Mouse (Mus musculus): Measurements from ENCODE around the gene Hprt. TPM values are rescaled to one million over a fixed set of nuclear protein-coding genes. Genes with fewer than 3 reads are reported as not detected.

Hprt gene
- polyA plus RNA-seq, 1 experiment from 2014 or later, result 152 TPM

DNA sequence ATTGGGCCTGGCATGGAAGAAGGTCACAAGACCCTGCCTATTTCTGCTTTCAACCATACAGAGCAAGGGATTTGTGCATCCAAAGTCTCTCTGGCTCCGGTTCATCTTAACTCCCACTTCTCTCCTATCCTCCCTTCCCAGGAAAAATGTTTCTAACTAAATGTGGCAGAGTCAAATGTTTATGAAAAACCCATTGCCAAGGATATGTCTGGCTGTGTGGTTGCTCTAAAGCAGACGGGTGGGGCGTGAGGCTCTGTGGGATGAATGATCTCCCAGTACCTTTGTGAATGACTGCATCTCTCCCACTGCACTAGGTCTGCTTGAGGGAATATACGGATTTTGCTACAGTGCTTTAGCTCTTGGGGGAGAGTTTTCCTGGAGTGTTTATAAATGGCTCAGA, 58.1 kb downstream of the Hprt start:
- WGBS, result 50% methylated on average over 4 of the region's 4 CpGs
- H3K4me1 ChIP-seq, result peaks cover 30% of the 10 kb centered on the region; the same call in 1 of the 2 replicates
- no peaks in the 10 kb centered on the region for H3K9me3 ChIP-seq (replicated peaks)
- H3K4me3 ChIP-seq (replicated peaks), result no peak overlapping the region
- peak overlapping the region; percentile 86 for H3K27ac ChIP-seq
- no peak overlapping the region for H3K4me2 ChIP-seq
- H3K9ac ChIP-seq, result no peak overlapping the region
- no peaks in the 10 kb centered on the region for H3K27me3 ChIP-seq
- no peak for ATAC-seq (replicated peaks; ENCODE audit: low FRiP score)
- no peaks in the 10 kb centered on the region for H3K36me3 ChIP-seq

DNA sequence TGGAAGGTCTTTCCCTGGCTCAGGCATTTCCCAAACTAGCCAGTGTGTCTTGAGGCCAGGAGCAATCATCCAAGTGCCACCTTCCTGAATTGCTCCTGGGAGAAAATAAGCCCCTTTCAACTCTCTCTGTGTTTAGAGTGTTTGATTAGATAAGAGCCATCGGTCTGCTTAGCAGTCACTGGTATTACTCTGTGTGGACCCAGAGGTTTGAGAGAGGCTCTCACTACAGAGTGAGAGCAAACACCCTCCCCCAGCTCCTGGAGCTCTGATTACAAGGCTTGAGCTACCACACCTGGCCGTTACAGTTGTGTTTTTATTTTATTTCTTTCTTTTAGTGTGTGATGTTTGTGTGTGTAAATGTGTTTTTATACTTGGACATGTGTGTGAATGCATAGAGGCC, 59.0 kb downstream of the Hprt start:
- H3K27ac ChIP-seq, result no peak overlapping the region
- whole genome bisulfite sequencing, result 22% methylated on average over 2 of the region's 2 CpGs
- no peak overlapping the region for H3K9ac ChIP-seq
- H3K4me3 ChIP-seq (replicated peaks), result no peak overlapping the region
- H3K4me1 ChIP-seq, result peaks cover 27% of the 10 kb centered on the region; the same call in 1 of the 2 replicates
- H3K4me2 ChIP-seq, result no peak overlapping the region
- no peak for ATAC-seq (replicated peaks; ENCODE audit: low FRiP score)
- H3K9me3 ChIP-seq (replicated peaks), result no peaks in the 10 kb centered on the region
- no peaks in the 10 kb centered on the region for H3K36me3 ChIP-seq
- no peaks in the 10 kb centered on the region for H3K27me3 ChIP-seq

DNA sequence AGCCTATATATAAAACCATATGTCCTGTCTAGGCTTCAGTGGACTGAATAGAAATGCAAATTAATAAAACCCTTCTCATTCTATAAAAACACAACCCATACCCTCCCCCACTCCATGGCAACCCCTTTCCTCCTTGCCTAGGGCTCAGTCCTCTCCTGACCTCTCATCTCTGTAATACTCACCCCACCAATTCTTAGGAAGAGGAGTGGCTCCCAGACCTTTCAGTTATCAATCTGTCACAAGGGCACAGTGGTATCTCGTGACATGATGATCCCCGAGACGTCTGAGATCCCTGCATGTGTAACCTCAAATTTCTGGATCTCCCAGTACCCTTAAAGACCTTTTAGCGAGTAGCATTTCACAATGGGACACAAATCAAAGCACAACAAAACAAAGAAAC, 61.3 kb downstream of the Hprt start:
- Histone ChIP-seq H3K4me2 (no peak overlapping the region), H3K36me3 (peaks cover 5% of the 10 kb centered on the region), H3K9ac (no peak overlapping the region), H3K27ac (no peak overlapping the region), H3K9me3 (replicated peaks) (no peaks in the 10 kb centered on the region), H3K27me3 (no peaks in the 10 kb centered on the region), H3K4me1 (peaks cover 41% of the 10 kb centered on the region), H3K4me3 (replicated peaks) (no peak overlapping the region)
- WGBS, result 38% methylated on average over 4 of the region's 4 CpGs
- no peak for ATAC-seq (replicated peaks; ENCODE audit: low FRiP score)

DNA sequence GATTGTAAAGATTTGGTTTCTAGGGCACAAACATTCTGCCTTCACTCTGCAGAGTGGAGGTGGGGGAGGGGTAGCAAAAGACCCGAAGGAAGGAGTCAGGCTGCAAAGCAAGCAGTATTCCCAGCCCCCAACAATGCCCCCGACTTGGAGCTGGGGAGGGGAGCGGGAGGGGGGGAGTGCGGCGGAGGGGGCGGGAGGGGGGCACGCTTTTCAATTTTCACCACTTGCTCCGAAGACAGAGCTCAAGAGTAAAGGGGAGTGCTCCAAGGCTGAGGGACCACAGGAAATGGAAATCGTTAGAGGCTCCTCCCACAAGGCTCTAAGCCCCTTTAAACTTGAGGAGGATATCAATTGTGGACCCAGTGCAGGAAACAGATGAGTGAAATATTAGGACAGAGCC, 62.4 kb downstream of the Hprt start:
- 21% methylated on average over 9 of the region's 9 CpGs for WGBS
- no peaks in the 10 kb centered on the region for H3K9me3 ChIP-seq (replicated peaks)
- peak overlapping the region; percentile 27 for H3K4me3 ChIP-seq (replicated peaks)
- ATAC-seq (replicated peaks; ENCODE audit: low FRiP score), result 0 out of 2 replicates have a peak, but pooled peaks have one; percentile 16
- H3K27ac ChIP-seq, result peak overlapping the region; percentile 71
- peaks cover 34% of the 10 kb centered on the region for H3K4me1 ChIP-seq
- no peaks in the 10 kb centered on the region for H3K27me3 ChIP-seq
- peaks cover 6% of the 10 kb centered on the region for H3K36me3 ChIP-seq
- H3K4me2 ChIP-seq, result peak overlapping the region; percentile 53
- H3K9ac ChIP-seq, result no peak overlapping the region

DNA sequence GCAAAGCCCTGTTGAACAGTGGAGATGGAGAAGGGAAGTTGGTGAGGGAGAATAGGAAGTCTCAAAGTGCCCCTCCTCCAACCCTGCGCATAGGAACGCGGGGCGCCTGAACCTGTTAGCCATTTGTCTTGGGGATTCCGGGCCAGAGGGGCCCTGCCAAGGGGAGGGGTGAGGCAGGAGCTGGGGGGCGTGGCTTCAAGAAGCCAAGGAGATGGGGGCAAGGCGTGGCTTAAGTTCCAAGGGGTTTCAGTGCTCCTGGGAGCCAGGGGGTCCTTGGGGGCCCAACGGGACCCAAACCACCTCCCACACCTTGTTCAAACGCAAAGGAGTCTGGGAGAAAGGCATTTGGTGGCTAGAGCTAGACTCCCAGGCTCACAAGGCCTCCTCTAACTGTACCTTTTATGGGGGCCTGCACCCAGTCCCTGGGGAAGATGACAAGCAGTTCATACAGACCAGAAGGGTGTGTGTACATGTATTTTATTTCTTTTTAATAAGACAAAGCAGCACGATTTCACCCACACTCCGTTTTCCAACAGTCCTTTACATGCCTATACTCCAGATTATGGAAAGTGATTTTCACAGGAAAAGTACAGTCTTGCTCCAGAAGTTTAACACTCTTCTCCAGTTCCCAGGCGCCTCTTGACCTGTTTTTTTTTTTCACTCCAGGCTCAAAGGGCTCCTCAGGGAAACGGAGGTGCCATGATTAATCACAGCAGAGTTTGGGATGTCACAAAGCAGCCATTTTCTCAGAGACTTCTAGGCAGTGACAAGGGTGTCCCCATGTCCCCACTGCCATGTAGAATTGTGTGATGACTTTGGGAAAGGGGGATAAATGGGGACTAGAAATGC, 64.9 kb downstream of the Hprt start:
- peak; percentile 43 for ATAC-seq (replicated peaks; ENCODE audit: low FRiP score)
- H3K9ac ChIP-seq, result no peak overlapping the region
- H3K4me1 ChIP-seq, result peaks cover 29% of the 10 kb centered on the region
- H3K27me3 ChIP-seq, result 0 out of 2 replicates have a peak, but pooled peaks cover 5% of the 10 kb centered on the region
- H3K27ac ChIP-seq, result peak overlapping the region; percentile 82
- H3K4me3 ChIP-seq (replicated peaks), result peak overlapping the region; percentile 17; the same call in 1 of the 2 replicates
- peak overlapping the region; percentile 47 for H3K4me2 ChIP-seq
- 12% methylated on average over 13 of the region's 13 CpGs for WGBS
- peaks cover 6% of the 10 kb centered on the region for H3K36me3 ChIP-seq
- no peaks in the 10 kb centered on the region for H3K9me3 ChIP-seq (replicated peaks)

DNA sequence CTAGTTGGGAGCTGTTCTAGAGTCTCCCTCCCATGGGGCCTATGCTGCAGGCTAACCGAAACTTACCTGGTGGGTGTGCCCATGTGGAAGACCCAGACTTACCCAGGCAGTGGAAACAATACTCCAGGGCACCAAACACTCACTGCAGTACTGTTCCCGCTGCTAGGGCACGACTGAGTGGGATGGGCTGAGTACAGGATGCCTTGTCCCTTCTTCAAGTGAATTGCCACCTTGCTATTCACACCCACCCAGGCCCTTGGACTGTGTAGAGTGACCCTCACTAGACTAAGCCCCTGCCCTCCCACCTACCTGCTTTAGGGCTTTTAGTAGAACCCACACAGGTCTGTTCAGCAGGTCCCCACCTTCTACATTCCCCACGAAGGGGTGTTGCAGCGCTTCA, 65.9 kb downstream of the Hprt start:
- peaks cover 6% of the 10 kb centered on the region for H3K36me3 ChIP-seq
- H3K4me3 ChIP-seq (replicated peaks), result peak overlapping the region; percentile 28
- peak overlapping the region; percentile 46 for H3K4me2 ChIP-seq
- ATAC-seq (replicated peaks; ENCODE audit: low FRiP score), result no peak
- H3K9me3 ChIP-seq (replicated peaks), result no peaks in the 10 kb centered on the region
- WGBS, result 44% methylated on average over 5 of the region's 5 CpGs
- peaks cover 31% of the 10 kb centered on the region for H3K4me1 ChIP-seq
- H3K9ac ChIP-seq, result no peak overlapping the region
- 0 out of 2 replicates have a peak, but pooled peaks cover 9% of the 10 kb centered on the region for H3K27me3 ChIP-seq
- peak overlapping the region; percentile 82 for H3K27ac ChIP-seq

DNA sequence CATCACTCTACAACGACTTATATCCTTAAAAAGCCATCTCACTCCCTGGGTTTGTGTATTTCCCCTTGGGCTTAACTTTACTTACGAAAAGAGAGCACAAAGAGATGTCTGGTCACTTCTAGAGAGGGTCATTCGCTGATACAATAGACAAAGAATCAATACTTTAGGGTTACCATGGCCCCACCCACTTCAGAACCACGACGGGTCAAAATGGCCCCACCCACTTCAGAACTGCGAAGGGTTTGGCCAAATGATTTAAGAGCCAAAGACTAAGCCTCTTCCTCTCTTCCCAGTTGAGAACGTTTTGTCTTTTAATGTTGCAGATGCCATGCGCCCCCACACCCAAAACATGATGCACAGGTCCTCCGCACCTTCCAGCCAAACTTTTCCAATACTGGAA, 67.8 kb downstream of the Hprt start:
- peaks cover 30% of the 10 kb centered on the region for H3K4me1 ChIP-seq
- peak overlapping the region; percentile 56 for H3K4me2 ChIP-seq
- H3K4me3 ChIP-seq (replicated peaks), result peak overlapping the region; percentile 66
- no peaks in the 10 kb centered on the region for H3K9me3 ChIP-seq (replicated peaks)
- H3K9ac ChIP-seq, result peak overlapping the region; percentile 67
- no peak for ATAC-seq (replicated peaks; ENCODE audit: low FRiP score)
- H3K36me3 ChIP-seq, result peaks cover 6% of the 10 kb centered on the region
- 24% methylated on average over 9 of the region's 9 CpGs for WGBS
- H3K27me3 ChIP-seq, result 0 out of 2 replicates have a peak, but pooled peaks cover 9% of the 10 kb centered on the region
- peak overlapping the region; percentile 94 for H3K27ac ChIP-seq

DNA sequence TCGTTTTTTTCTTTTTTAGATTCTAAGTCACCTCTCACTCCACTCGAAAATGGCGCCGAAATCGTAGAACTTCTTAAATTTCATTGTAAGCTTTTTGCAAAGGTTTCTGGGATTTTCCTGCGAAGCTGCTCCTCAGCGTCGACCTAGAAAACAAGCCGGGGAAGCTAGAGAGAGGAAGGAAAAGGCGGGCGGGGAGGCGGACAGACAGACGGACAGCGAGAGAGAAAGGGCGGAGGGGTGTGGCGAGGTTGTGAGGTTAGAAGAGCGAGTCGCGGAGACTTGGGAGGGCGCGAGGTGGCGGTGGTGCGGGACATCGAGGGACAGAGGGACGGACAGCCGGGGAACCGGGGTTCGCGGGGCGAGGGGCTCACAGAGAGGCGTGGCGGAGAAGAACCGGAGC, 68.7 kb downstream of the Hprt start:
- H3K4me3 ChIP-seq (replicated peaks), result peak overlapping the region; percentile 66
- H3K36me3 ChIP-seq, result peaks cover 6% of the 10 kb centered on the region
- no peak for ATAC-seq (replicated peaks; ENCODE audit: low FRiP score)
- H3K9me3 ChIP-seq (replicated peaks), result no peaks in the 10 kb centered on the region
- peaks cover 30% of the 10 kb centered on the region for H3K4me1 ChIP-seq
- WGBS, result 15% methylated on average over 33 of the region's 33 CpGs
- H3K4me2 ChIP-seq, result peak overlapping the region; percentile 56
- H3K27me3 ChIP-seq, result 0 out of 2 replicates have a peak, but pooled peaks cover 9% of the 10 kb centered on the region
- peak overlapping the region; percentile 94 for H3K27ac ChIP-seq
- H3K9ac ChIP-seq, result peak overlapping the region; percentile 67

DNA sequence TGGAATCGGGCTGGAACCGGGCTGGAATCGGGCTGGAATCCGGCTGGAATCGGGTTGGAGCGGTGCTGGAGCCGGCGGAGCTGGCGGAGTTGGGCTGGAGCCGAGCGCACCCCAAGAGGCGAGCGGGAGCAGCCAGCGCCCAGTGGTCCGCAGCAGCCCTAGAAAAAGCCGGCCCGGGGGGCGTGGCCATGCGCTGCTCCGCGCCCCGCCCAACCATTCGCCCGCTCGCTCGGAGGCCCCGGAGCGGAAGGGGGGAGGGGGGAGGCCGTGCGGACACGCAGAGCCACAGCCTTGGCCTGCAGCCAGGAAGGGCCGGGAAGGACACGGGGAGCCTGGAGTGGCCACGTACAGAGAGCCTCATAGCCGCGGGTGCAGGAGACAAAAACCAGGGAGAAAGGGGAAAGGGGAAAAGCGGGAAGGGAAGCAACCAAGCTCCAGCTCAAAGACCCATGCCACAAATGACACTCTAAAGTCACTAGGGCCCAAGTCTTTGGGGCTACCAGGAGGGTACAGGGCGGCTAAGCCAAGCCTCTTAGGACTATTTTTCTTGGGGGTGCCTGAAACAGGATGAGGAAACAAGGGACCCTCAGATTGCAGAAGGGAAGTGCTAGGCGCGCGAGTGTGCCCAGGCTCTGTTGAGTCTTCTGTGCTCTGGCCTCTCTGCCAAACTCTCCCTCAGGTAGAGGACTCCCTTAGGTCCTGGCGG, 69.3 kb downstream of the Hprt start:
- H3K9ac ChIP-seq, result peak overlapping the region; percentile 67
- H3K4me3 ChIP-seq (replicated peaks), result peak overlapping the region; percentile 66
- H3K27me3 ChIP-seq, result 0 out of 2 replicates have a peak, but pooled peaks cover 9% of the 10 kb centered on the region
- ATAC-seq (replicated peaks; ENCODE audit: low FRiP score), result peak; percentile 90
- peaks cover 30% of the 10 kb centered on the region for H3K4me1 ChIP-seq
- no peaks in the 10 kb centered on the region for H3K9me3 ChIP-seq (replicated peaks)
- peak overlapping the region; percentile 94 for H3K27ac ChIP-seq
- peak overlapping the region; percentile 56 for H3K4me2 ChIP-seq
- 11% methylated on average over 28 of the region's 42 CpGs for WGBS
- peaks cover 6% of the 10 kb centered on the region for H3K36me3 ChIP-seq

DNA sequence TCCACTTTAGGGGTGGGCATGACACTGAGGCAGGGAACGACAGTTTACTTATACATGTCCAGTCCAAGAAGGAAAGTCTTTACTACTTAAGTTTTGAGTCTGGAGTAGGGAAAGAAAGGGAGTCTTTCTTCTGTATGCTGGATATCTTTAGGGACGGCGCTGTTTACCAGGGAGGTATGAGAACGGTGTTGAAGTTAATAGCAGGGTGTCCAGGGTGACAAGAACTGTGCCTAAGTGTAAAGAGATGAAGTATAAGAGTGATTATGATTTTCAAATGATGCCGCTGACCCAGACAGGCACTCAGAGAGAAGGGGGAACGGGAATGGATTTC, 69.8 kb downstream of the Hprt start:
- Histone ChIP-seq H3K4me3 (replicated peaks) (peak overlapping the region; percentile 66), H3K27me3 (0 out of 2 replicates have a peak, but pooled peaks cover 9% of the 10 kb centered on the region), H3K9ac (0 out of 2 replicates have a peak overlapping the region, but pooled peaks have one; percentile 7), H3K27ac (peak overlapping the region; percentile 94), H3K9me3 (replicated peaks) (no peaks in the 10 kb centered on the region), H3K4me1 (peaks cover 24% of the 10 kb centered on the region), H3K36me3 (peaks cover 6% of the 10 kb centered on the region), H3K4me2 (peak overlapping the region; percentile 56)
- no peak for ATAC-seq (replicated peaks; ENCODE audit: low FRiP score)
- 37% methylated on average over 6 of the region's 6 CpGs for WGBS

DNA sequence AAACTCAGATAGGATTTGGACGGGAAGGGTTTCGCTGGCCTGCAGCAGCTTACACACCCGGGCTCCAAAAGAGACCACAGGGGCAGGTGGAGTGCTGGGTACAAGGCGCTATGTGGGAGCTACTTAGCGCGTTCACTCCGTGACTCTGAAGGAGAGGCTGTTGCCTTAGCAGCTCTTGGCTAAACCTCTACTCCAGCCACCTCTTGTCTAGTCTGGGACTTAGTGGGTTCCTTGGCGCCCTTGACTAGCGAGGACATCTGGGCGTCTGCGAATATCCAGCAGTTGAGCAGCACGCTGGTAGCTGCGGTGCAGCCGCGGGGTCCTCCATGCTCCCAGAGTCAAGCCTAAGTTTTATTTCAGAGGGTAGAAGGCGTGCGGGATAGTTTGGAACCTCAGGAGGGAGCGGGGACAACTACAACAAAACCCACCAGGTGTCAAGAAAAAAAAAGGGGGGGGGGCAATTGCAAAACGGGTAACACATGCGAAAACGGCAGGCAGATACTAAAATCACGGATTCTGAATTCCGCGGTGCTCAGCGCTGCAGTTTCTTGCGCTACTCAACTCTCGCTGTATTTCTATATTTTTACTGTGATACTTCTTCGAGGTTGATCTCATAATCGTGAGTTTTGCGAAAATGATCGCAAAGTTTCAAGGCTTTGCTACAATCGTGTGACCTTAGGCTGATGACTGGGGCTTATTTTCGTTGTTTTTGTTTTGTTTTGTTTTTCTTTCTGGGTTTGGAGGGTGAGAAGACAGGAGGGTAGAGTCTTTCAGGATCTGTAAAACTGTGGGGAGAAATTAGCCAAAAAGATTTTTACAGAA, 70.7 kb downstream of the Hprt start:
- H3K4me2 ChIP-seq, result peak overlapping the region; percentile 56
- H3K9ac ChIP-seq, result peak overlapping the region; percentile 48
- peaks cover 6% of the 10 kb centered on the region for H3K36me3 ChIP-seq
- peak overlapping the region; percentile 32 for H3K4me3 ChIP-seq (replicated peaks)
- peak overlapping the region; percentile 94 for H3K27ac ChIP-seq
- 0 out of 2 replicates have a peak, but pooled peaks cover 9% of the 10 kb centered on the region for H3K27me3 ChIP-seq
- peaks cover 22% of the 10 kb centered on the region; the same call in 1 of the 2 replicates for H3K4me1 ChIP-seq
- WGBS, result 21% methylated on average over 33 of the region's 33 CpGs
- H3K9me3 ChIP-seq (replicated peaks), result no peaks in the 10 kb centered on the region
- ATAC-seq (replicated peaks; ENCODE audit: low FRiP score), result no peak
